Mouse (Mus musculus): Measurements from ENCODE around the gene Zpbp. TPM values are rescaled to one million over a fixed set of nuclear protein-coding genes. Genes with fewer than 3 reads are reported as not detected.

Gene Zpbp
- polyA plus RNA-seq (2015; fragmentation: Nextera tagmentation; extraction: Ambion mirVana), result 0.13 and 0.15 TPM in 2 replicates

DNA sequence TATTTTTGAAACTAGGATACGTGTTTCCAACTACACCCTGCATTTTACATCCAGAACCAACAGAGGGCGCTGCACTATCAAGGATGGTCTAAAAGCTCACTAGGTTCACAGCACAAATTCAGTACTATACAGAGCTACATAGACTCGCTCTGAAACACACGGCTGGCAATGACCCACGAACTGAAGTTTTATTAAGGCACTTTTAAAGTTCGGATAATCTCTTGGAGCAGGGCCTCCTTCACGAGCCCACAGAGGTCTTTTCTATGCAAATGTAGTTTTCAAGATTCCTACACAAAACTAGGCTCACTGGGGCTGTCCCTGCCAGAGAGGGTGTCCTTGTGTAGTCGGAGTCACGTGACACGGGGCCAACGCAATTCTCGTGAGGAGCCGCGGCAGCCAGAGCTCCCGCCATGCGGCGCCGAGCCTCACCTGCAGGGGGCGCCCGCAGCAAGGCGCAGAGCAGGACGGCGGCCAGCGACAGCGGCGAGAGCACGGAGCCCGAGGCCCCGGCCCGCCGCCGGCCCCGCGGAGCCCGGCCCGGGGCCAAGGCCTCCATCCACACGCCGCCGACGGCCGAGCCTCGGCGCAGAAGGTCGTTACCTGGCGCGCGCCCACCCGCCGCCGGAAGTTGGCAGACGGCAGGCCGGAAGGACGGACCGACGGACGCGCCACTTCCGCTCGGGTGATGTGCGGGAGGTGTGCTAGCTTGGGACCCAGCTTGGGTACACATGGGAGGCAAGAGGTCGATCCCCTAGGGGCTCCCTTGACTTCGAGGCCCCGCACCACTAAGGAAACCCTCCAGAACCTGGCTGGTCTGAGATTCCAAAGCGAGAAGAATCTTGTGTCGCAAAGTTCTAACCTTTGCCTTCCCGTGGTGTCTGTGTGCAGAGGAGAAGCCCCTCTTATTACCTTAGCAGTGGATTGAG, at the start of gene Zpbp, which contains the start of gene Spata48:
TSS of gene Zpbp (minus strand) at position 774 of the 926 bp plus-strand sequence.
TSS of gene Spata48 (plus strand) at position 460 of the 926 bp plus-strand sequence.
- peaks cover 7% of the 10 kb centered on the region; the same call in 1 of the 2 replicates for H3K4me1 ChIP-seq (ENCODE audit: insufficient read depth)
- WGBS (ENCODE audit: insufficient replicate concordance), result 2% methylated on average over 59 of the region's 66 CpGs
- TF ChIP-seq CTCF (IDR thresholded peaks at IDR 0.05; ENCODE audit: low read depth) (peak; percentile 74), EP300 (IDR thresholded peaks at IDR 0.05; ENCODE audit: low read depth) (no peak)
- ATAC-seq (peak; percentile 98), DNase-seq (peak; percentile 92)
- H3K27me3 ChIP-seq (ENCODE audit: insufficient read depth, low read length), result no peaks in the 10 kb centered on the region
- no peaks in the 10 kb centered on the region for H3K9me3 ChIP-seq (ENCODE audit: low read length)
- peak within 1 kb of the TSS; percentile 91 for H3K4me2 ChIP-seq (ENCODE audit: low read depth, low read length)
- H3K36me3 ChIP-seq (replicated peaks; ENCODE audit: insufficient read depth, low read length), result no peaks in the 10 kb centered on the region
- H3K27ac ChIP-seq (ENCODE audit: low read depth), result peak within 1 kb of the TSS; percentile 52
- peak within 1 kb of the TSS; percentile 71 for H3K4me3 ChIP-seq (ENCODE audit: low read depth, low read length)
- H3K9ac ChIP-seq (replicated peaks), result peak within 1 kb of the TSS; percentile 65

DNA sequence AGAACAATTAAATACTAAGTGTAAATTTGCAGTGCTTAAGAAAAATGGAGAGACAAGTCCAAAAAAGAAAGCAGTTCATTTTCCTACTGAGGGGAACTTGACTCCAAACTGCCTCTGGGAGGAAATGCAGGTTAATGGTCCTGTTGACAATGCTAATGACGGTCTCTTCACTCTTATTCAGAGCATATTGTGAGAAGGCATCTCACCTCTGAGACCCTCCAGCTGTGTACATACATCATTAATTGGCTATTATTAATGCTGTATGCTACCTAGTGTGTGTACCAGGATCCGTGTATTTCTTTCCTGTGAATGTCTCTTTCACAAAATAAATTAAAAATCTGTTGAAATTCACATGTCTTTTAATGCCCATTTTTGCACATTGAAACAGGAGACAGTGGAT, 47.2 kb upstream of the Zpbp start:
- no peaks in the 10 kb centered on the region for H3K9me3 ChIP-seq (ENCODE audit: low read length)
- no peak overlapping the region for H3K4me3 ChIP-seq (ENCODE audit: low read depth, low read length)
- H3K4me2 ChIP-seq (ENCODE audit: low read depth, low read length), result no peak overlapping the region
- no peaks in the 10 kb centered on the region for H3K36me3 ChIP-seq (replicated peaks; ENCODE audit: insufficient read depth, low read length)
- WGBS (ENCODE audit: insufficient replicate concordance), result 67% methylated on average over 2 of the region's 2 CpGs
- H3K27ac ChIP-seq (ENCODE audit: low read depth), result no peak overlapping the region
- TF ChIP-seq EP300 (IDR thresholded peaks at IDR 0.05; ENCODE audit: low read depth), result no peak
- no peak for TF ChIP-seq CTCF (IDR thresholded peaks at IDR 0.05; ENCODE audit: low read depth)
- ATAC-seq (no peak), DNase-seq (no peak)
- H3K4me1 ChIP-seq (ENCODE audit: insufficient read depth), result no peaks in the 10 kb centered on the region
- no peaks in the 10 kb centered on the region for H3K27me3 ChIP-seq (ENCODE audit: insufficient read depth, low read length)
- no peak overlapping the region for H3K9ac ChIP-seq (replicated peaks)

DNA sequence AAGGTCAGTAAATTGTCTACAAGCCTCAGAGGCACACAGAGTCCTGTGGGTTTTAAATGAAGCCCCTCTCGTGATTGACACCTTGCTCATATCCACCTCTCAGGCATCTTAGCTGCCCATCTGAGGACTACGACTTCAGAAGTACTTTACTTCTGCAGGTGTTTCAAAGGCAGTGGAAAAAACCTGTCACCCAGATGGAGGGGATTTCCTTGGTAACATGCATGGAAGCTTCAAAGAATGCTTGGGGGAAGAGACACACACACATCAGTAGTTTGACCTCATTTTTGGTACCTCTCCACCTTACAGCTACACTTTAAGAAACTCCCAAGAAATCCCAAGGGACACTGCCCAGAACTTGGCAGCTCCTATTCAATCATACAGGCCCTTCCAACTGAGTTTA, 44.0 kb upstream of the Zpbp start:
- Histone ChIP-seq H3K9me3 (ENCODE audit: low read length) (no peaks in the 10 kb centered on the region), H3K4me2 (ENCODE audit: low read depth, low read length) (no peak overlapping the region), H3K27me3 (ENCODE audit: insufficient read depth, low read length) (no peaks in the 10 kb centered on the region), H3K4me3 (ENCODE audit: low read depth, low read length) (no peak overlapping the region), H3K36me3 (replicated peaks; ENCODE audit: insufficient read depth, low read length) (no peaks in the 10 kb centered on the region), H3K4me1 (ENCODE audit: insufficient read depth) (no peaks in the 10 kb centered on the region), H3K9ac (replicated peaks) (no peak overlapping the region), H3K27ac (ENCODE audit: low read depth) (no peak overlapping the region)
- WGBS (ENCODE audit: insufficient replicate concordance), result 71% methylated on average over 2 of the region's 2 CpGs
- ATAC-seq (no peak), DNase-seq (no peak)
- no peak for TF ChIP-seq EP300 (IDR thresholded peaks at IDR 0.05; ENCODE audit: low read depth)
- no peak for TF ChIP-seq CTCF (IDR thresholded peaks at IDR 0.05; ENCODE audit: low read depth)

DNA sequence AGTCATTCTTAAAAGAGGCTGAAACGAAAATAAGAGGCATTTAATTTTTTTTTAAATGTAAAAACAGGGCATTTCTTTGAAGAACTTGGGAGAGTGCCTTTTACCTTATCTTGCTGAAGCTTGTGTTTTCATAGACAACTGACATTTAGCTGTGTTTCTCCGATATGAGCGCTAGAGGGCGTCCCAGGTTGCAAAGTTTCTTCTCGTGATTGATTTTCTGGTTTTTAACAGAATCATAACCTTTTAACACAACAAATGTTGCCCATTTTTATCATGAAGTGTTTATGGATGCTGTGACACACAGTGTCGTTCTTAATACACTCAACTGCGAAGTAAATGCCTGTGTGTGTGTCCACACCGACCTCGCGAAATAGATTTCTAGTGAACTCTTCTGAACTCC, 37.7 kb upstream of the Zpbp start:
- DNase-seq, result peak; percentile 46
- WGBS (ENCODE audit: insufficient replicate concordance), result 18% methylated on average over 10 of the region's 10 CpGs

DNA sequence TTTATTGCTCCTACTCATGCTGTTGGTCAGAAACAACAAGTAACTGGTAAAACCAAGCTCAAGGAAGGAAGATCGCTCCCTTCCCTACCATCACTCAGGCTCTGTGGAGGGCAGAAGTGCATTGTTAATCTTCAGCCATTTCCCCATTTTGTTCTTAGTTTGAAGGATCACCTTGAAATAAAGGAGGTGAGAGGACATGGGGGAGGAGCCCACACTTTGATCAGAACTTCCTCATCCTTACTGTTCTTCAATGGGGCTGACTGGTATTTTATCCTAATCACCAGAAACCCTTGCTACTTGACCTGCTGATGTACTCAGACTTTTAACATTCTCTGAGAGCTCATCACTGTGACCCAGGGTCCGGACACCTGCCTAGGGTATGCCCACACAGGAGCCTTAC, 33.5 kb upstream of the Zpbp start:
- no peaks in the 10 kb centered on the region for H3K36me3 ChIP-seq (replicated peaks; ENCODE audit: insufficient read depth, low read length)
- TF ChIP-seq CTCF (IDR thresholded peaks at IDR 0.05; ENCODE audit: low read depth), result no peak
- no peak for TF ChIP-seq EP300 (IDR thresholded peaks at IDR 0.05; ENCODE audit: low read depth)
- no peak for ATAC-seq
- no peak for DNase-seq
- no peaks in the 10 kb centered on the region for H3K4me1 ChIP-seq (ENCODE audit: insufficient read depth)
- H3K4me3 ChIP-seq (ENCODE audit: low read depth, low read length), result no peak overlapping the region
- H3K4me2 ChIP-seq (ENCODE audit: low read depth, low read length), result no peak overlapping the region
- no peak overlapping the region for H3K9ac ChIP-seq (replicated peaks)
- 73% methylated on average over 2 of the region's 2 CpGs for WGBS (ENCODE audit: insufficient replicate concordance)
- no peak overlapping the region for H3K27ac ChIP-seq (ENCODE audit: low read depth)
- no peaks in the 10 kb centered on the region for H3K9me3 ChIP-seq (ENCODE audit: low read length)
- no peaks in the 10 kb centered on the region for H3K27me3 ChIP-seq (ENCODE audit: insufficient read depth, low read length)

More for the DNA sequence above, 37.7 kb upstream of the Zpbp start:
- no peaks in the 10 kb centered on the region for H3K9me3 ChIP-seq (ENCODE audit: low read length)
- no peak overlapping the region for H3K27ac ChIP-seq (ENCODE audit: low read depth)
- no peak overlapping the region for H3K4me3 ChIP-seq (ENCODE audit: low read depth, low read length)
- H3K36me3 ChIP-seq (replicated peaks; ENCODE audit: insufficient read depth, low read length), result no peaks in the 10 kb centered on the region
- no peaks in the 10 kb centered on the region for H3K4me1 ChIP-seq (ENCODE audit: insufficient read depth)
- H3K9ac ChIP-seq (replicated peaks), result no peak overlapping the region
- no peak for ATAC-seq
- TF ChIP-seq CTCF (IDR thresholded peaks at IDR 0.05; ENCODE audit: low read depth) (peak; percentile 73), EP300 (IDR thresholded peaks at IDR 0.05; ENCODE audit: low read depth) (no peak)
- H3K4me2 ChIP-seq (ENCODE audit: low read depth, low read length), result no peak overlapping the region
- no peaks in the 10 kb centered on the region for H3K27me3 ChIP-seq (ENCODE audit: insufficient read depth, low read length)

DNA sequence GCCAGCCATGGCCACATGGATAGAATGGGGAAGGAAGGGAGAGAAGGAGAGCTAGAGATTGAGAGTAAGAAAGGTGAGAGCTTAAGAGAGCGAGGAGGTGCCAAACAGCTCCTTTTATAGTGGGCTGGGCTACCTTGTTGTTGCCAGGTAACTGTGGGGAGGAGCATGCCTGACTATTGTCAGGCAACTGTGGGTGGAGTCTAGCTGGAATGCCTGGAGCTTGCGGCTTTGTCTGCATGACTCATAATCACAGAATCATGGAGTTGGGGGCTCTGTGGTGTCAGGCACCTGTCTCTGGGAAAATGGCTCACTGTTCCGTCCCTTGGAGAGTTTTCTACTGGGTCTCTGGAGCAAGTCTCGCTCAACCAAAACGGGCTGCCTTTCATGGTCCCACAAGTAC, 29.8 kb upstream of the Zpbp start:
- WGBS (ENCODE audit: insufficient replicate concordance), result 72% methylated on average over 5 of the region's 5 CpGs
- Histone ChIP-seq H3K36me3 (replicated peaks; ENCODE audit: insufficient read depth, low read length) (no peaks in the 10 kb centered on the region), H3K4me1 (ENCODE audit: insufficient read depth) (no peaks in the 10 kb centered on the region), H3K27ac (ENCODE audit: low read depth) (no peak overlapping the region), H3K9ac (replicated peaks) (no peak overlapping the region), H3K9me3 (ENCODE audit: low read length) (no peaks in the 10 kb centered on the region), H3K27me3 (ENCODE audit: insufficient read depth, low read length) (no peaks in the 10 kb centered on the region), H3K4me2 (ENCODE audit: low read depth, low read length) (no peak overlapping the region), H3K4me3 (ENCODE audit: low read depth, low read length) (no peak overlapping the region)
- TF ChIP-seq EP300 (IDR thresholded peaks at IDR 0.05; ENCODE audit: low read depth) (no peak), CTCF (IDR thresholded peaks at IDR 0.05; ENCODE audit: low read depth) (no peak)
- ATAC-seq (no peak), DNase-seq (no peak)

Measured in liver, postnatal 0 days (tissue).